Mouse (Mus musculus) brain, embryonic 14.5 days (tissue): ENCODE measurements at regions not wholly inside any gene's neighbourhood (a gene's known extent, or its start where the extent isn't known, plus 50 kb on each side); places are given as distances from the start of the nearest gene placed in this dataset.

Experiments used
- CTCF ChIP-seq: fragments of 200-500 bp; IDR thresholded peaks from 2 replicates; pipeline ENCODE4 v1.5.1; 2012; ENCODE audit warnings: inconsistent platforms, mild to moderate bottlenecking, moderate library complexity, borderline replicate concordance; ENCODE audit not compliant: insufficient read depth, insufficient read length; ENCODE audit errors: extremely low read depth
- POLR2A ChIP-seq: fragments of 200-500 bp; IDR thresholded peaks from 2 replicates; pipeline ENCODE4 v1.6.1; 2012; ENCODE audit warnings: mild to moderate bottlenecking, inconsistent platforms, borderline replicate concordance; ENCODE audit not compliant: poor library complexity, insufficient read depth, insufficient read length, severe bottlenecking; ENCODE audit errors: extremely low read depth

- TF ChIP-seq CTCF (no peak), POLR2A (no peak)
Observed at GRCm38 (mm10) chr2:72829139-72829538, 151.1 kb downstream of the Sp3 start.
